Mouse (Mus musculus) midbrain, embryonic 11.5 days (tissue): ENCODE measurements around the gene Ltbp1. TPM values are rescaled to one million over a fixed set of nuclear protein-coding genes. Genes with fewer than 3 reads are reported as not detected.

Source experiments
- ATAC-seq: fragments of 200-750 bp; cut with Nextera tagmentation; 2 replicates; pipeline ENCODE4 v1.8.0; 2017; ENCODE audit warnings: moderate TSS enrichment, moderate library complexity; ENCODE audit not compliant: low FRiP score
- DNase-seq: peaks from one replicate; pipeline ENCODE4 v3.0.0; 2015; ENCODE audit warnings: low spot score; ENCODE audit errors: missing footprints
- H3K27ac ChIP-seq: fragments of 300-500 bp; sonication (generic); 2 replicates; pipeline ENCODE4 v1.5.1; 2014; ENCODE audit warnings: low read depth, low read length
- H3K27me3 ChIP-seq: fragments of 300-500 bp; sonication (generic); 2 replicates; pipeline ENCODE4 v1.6.1; 2014; ENCODE audit warnings: mild to moderate bottlenecking, low read length, moderate library complexity, mixed read lengths; ENCODE audit not compliant: control insufficient read depth, insufficient read depth
- H3K36me3 ChIP-seq: fragments of 300-500 bp; sonication (generic); 2 replicates; pipeline ENCODE4 v1.6.1; 2014; ENCODE audit warnings: mild to moderate bottlenecking, low read length, moderate library complexity, mixed read lengths; ENCODE audit not compliant: control insufficient read depth, insufficient read depth
- H3K4me1 ChIP-seq: fragments of 300-500 bp; sonication (generic); 2 replicates; pipeline ENCODE4 v1.6.1; 2014; ENCODE audit warnings: low read length; ENCODE audit not compliant: control insufficient read depth, insufficient read depth
- H3K4me2 ChIP-seq: fragments of 300-500 bp; sonication (generic); 2 replicates; pipeline ENCODE4 v1.6.1; 2014; ENCODE audit warnings: mild to moderate bottlenecking, moderate library complexity
- H3K4me3 ChIP-seq: fragments of 300-500 bp; sonication (generic); 2 replicates; pipeline ENCODE4 v1.5.1; 2014; ENCODE audit warnings: low read depth, low read length
- H3K9ac ChIP-seq: fragments of 300-500 bp; sonication (generic); 2 replicates; pipeline ENCODE4 v1.6.1; 2014; ENCODE audit warnings: low read length
- H3K9me3 ChIP-seq: fragments of 300-500 bp; sonication (generic); 2 replicates; pipeline ENCODE4 v1.6.1; 2016; ENCODE audit warnings: low read length; ENCODE audit not compliant: control insufficient read depth
- WGBS: fragments of 180-500 bp; shearing (Covaris S2); extraction: QIAGEN DNeasy Blood & Tissue Kit; methylation state at CpG from one replicate; pipeline ENCODE4 v1.1.7; 2014; 5-methylcytosine and 5-hydroxymethylcytosine counted together
- polyA plus RNA-seq: library from polyadenylated mRNA; unstranded; fragments of >200 nt; fragmentation: Nextera tagmentation; extraction: Ambion mirVana; gene quantifications from 2 replicates; pipeline ENCODE4 v1.2.1, GENCODE M21; 2014

The Ltbp1 gene
- polyA plus RNA-seq, 1 experiment from 2014 or later: 6.2 TPM

GRCm38 (mm10) chr17:75440619-75441018 is 435.3 kb downstream of the Ltbp1 start:
- Histone ChIP-seq H3K27ac (no peak overlapping the region), H3K9ac (no peak overlapping the region), H3K9me3 (no peaks in the 10 kb centered on the region), H3K4me2 (no peak overlapping the region), H3K27me3 (no peaks in the 10 kb centered on the region), H3K4me3 (no peak overlapping the region), H3K36me3 (no peaks in the 10 kb centered on the region), H3K4me1 (0 out of 2 replicates have a peak, but pooled peaks cover 2% of the 10 kb centered on the region)
- ATAC-seq (peak; percentile 43; the same call in 1 of the 2 replicates), DNase-seq (peak; percentile 82)
- WGBS: 78% methylated on average over 7 of the region's 7 CpGs

DNA sequence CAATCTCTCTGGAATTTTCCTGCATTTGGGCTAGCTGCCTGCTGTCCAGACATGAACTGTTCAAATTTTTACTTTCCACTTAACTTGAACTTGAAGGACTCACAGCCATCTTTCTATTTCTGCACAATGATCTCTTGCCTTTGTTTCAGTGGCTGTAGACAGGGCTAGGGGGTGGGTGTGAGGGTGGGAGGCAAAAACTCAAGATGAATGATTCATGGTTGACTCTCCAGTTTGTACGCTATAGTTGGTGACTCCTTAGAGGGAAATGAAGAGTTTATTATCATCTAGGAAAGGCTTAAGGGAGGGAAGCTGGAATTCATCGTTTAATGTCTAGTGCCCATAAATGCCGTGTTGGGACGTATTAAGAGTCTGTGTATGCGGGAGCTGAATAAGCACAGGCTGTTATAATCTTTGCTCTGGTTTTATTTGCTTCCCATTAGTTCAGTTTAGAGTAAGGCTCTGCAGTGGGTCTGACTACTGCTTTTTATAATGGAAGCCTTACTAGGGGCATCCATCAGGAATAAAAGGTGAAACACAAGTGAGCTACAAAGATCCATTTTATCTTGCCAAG is 436.0 kb downstream of the Ltbp1 start:
- no peaks in the 10 kb centered on the region for H3K27me3 ChIP-seq
- DNase-seq (peak; percentile 47), ATAC-seq (no peak)
- no peak overlapping the region for H3K9ac ChIP-seq
- H3K4me3 ChIP-seq: no peak overlapping the region
- 0 out of 2 replicates have a peak, but pooled peaks cover 2% of the 10 kb centered on the region for H3K4me1 ChIP-seq
- H3K27ac ChIP-seq: no peak overlapping the region
- no peak overlapping the region for H3K4me2 ChIP-seq
- no peaks in the 10 kb centered on the region for H3K9me3 ChIP-seq
- no peaks in the 10 kb centered on the region for H3K36me3 ChIP-seq
- WGBS: 81% methylated on average over 5 of the region's 5 CpGs
